Mouse (Mus musculus) forebrain, embryonic 13.5 days (tissue): ENCODE measurements around the gene Sde2. TPM values are rescaled to one million over a fixed set of nuclear protein-coding genes. Genes with fewer than 3 reads are reported as not detected.

Experiments
- ATAC-seq: fragments of 200-750 bp; cut with Nextera tagmentation; 2 replicates; pipeline ENCODE4 v1.8.0; 2017
- H3K27ac ChIP-seq: fragments of 300-500 bp; sonication (generic); 2 replicates; pipeline ENCODE4 v1.5.1; 2015; ENCODE audit warnings: inconsistent platforms, mild to moderate bottlenecking, moderate library complexity
- H3K27me3 ChIP-seq: fragments of 300-500 bp; sonication (generic); 2 replicates; pipeline ENCODE4 v1.6.1; 2015; ENCODE audit warnings: mild to moderate bottlenecking, inconsistent platforms
- H3K36me3 ChIP-seq: fragments of 300-500 bp; sonication (generic); 2 replicates; pipeline ENCODE4 v1.6.1; 2015; ENCODE audit warnings: mild to moderate bottlenecking, inconsistent platforms; ENCODE audit not compliant: poor library complexity, severe bottlenecking
- H3K4me1 ChIP-seq: fragments of 300-500 bp; sonication (generic); 2 replicates; pipeline ENCODE4 v1.6.1; 2015; ENCODE audit warnings: inconsistent platforms
- H3K4me2 ChIP-seq: fragments of 300-500 bp; sonication (generic); 2 replicates; pipeline ENCODE4 v1.6.1; 2015; ENCODE audit warnings: inconsistent platforms, mild to moderate bottlenecking, moderate library complexity
- H3K4me3 ChIP-seq: fragments of 300-500 bp; sonication (generic); 2 replicates; pipeline ENCODE4 v1.5.1; 2015; ENCODE audit warnings: mild to moderate bottlenecking, inconsistent platforms
- H3K9ac ChIP-seq: fragments of 300-500 bp; sonication (generic); 2 replicates; pipeline ENCODE4 v1.6.1; 2015; ENCODE audit warnings: mild to moderate bottlenecking, inconsistent platforms
- H3K9me3 ChIP-seq: fragments of 300-500 bp; sonication (generic); replicated peaks from 2 replicates; pipeline ENCODE4 v1.6.1; 2016; ENCODE audit warnings: inconsistent platforms
- WGBS: fragments of 180-500 bp; shearing (Covaris S2); methylation state at CpG from one replicate; pipeline ENCODE4 v1.1.7; 2015; 5-methylcytosine and 5-hydroxymethylcytosine counted together
- polyA plus RNA-seq: library from polyadenylated mRNA; unstranded; fragments of >200 nt; fragmentation: Nextera tagmentation; extraction: Ambion mirVana; gene quantifications from 2 replicates; pipeline ENCODE4 v1.2.1, GENCODE M21; 2015

The Sde2 gene
- polyA plus RNA-seq, 1 experiment from 2014 or later, result 32.7 TPM

DNA sequence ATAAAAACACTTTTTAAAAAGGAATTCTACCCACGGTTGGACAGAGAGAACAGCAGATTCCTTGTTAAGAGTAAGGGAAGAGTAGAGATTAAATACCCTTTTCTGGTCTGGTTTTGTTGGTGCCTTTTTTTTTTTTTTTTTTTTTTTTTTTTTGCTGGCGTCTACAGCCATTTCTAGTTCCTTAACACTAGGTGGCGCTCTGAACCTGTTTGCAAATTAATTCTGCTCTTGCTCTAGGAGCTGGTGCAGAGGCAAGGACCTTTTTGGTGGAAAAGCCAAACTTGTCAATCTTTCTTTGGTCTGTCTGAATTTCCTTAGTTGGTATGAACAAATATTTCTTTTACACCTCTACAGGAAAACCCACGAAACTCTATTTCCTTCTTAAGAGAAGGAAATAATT lies 50.2 kb downstream of the Sde2 start:
- Histone ChIP-seq H3K4me1 (peaks cover 20% of the 10 kb centered on the region), H3K27ac (no peak overlapping the region), H3K4me2 (no peak overlapping the region), H3K9me3 (no peaks in the 10 kb centered on the region), H3K36me3 (peaks cover 3% of the 10 kb centered on the region), H3K27me3 (0 out of 2 replicates have a peak, but pooled peaks cover 2% of the 10 kb centered on the region), H3K4me3 (no peak overlapping the region), H3K9ac (no peak overlapping the region)
- no peak for ATAC-seq
- 2% methylated on average over 4 of the region's 4 CpGs for WGBS

- Histone ChIP-seq H3K27me3 (no peaks in the 10 kb centered on the region), H3K9me3 (no peaks in the 10 kb centered on the region), H3K36me3 (peaks cover 21% of the 10 kb centered on the region), H3K4me1 (peaks cover 26% of the 10 kb centered on the region), H3K4me3 (no peak overlapping the region), H3K27ac (no peak overlapping the region), H3K4me2 (no peak overlapping the region), H3K9ac (no peak overlapping the region)
- 39% methylated on average over 5 of the region's 5 CpGs for WGBS
- no peak for ATAC-seq
Measured at GRCm38 (mm10) chr1:180902915-180903314, 52.0 kb downstream of the Sde2 start.

DNA sequence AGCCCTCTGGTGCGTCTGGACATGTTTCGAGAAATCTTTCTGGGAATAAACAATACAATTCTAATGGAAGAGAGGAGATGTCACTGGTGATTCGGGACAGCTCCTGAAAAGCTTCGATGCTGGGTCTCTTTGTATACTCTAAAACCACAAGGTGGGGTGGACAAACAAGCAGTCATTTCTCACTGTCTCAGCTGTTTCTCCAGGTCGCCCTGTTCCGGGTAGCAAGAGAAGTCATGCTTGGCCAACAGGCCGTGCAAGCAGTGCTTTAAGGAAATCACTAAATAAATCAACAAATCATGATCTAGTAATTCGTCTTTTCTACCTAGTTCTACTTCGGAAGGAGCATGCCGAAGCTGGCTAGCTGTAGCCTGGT lies 52.7 kb downstream of the Sde2 start:
- peak overlapping the region; percentile 92 for H3K4me2 ChIP-seq
- ATAC-seq, result no peak
- peak overlapping the region; percentile 49; the same call in 1 of the 2 replicates for H3K27ac ChIP-seq
- H3K9me3 ChIP-seq, result no peaks in the 10 kb centered on the region
- peak overlapping the region; percentile 95 for H3K9ac ChIP-seq
- 36% methylated on average over 10 of the region's 10 CpGs for WGBS
- peak overlapping the region; percentile 88 for H3K4me3 ChIP-seq
- peaks cover 26% of the 10 kb centered on the region for H3K4me1 ChIP-seq
- H3K27me3 ChIP-seq, result no peaks in the 10 kb centered on the region
- H3K36me3 ChIP-seq, result peaks cover 29% of the 10 kb centered on the region

DNA sequence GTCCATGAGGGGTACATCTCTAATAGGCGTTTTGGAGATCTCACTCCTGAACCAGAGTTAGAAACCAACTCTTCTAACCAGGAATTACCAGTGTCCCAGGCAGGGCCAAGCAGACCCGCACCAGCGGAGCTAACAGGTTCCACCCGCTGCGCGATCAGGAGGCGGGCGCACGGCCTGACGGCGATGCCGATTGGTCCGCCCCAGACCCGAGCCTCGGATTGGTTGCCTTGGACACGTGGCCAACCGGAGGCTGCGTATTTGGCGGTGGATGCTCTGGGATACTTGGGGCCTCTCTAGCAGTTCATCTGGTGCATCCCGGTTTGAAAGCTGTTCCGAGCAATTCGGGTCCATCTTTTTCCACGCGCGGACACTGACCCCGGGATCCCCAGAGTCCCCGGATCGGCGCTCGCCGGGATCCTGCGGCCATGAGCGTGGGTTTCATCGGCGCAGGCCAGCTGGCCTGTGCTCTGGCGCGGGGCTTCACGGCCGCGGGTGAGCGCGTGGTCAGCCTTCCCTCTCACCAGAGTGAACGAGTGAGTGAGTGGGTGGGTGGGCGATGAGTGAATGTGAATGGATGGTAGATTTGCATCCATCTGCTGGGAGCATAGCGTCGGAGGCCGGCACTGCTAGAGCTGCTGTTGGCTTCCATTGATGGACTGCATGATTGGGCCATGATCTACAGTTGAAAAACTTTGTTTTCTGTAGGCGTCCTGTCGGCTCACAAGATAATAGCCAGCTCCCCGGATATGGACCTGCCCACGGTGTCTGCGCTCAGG lies 53.3 kb downstream of the Sde2 start, which contains the start of gene Pycr2:
TSS of gene Pycr2 (plus strand) at position 255 of the 776 bp plus-strand sequence.
- H3K27me3 ChIP-seq, result no peaks in the 10 kb centered on the region
- peak within 1 kb of the TSS; percentile 78 for H3K27ac ChIP-seq
- ATAC-seq, result peak; percentile 99
- peaks cover 34% of the 10 kb centered on the region for H3K36me3 ChIP-seq
- under 1% methylated on average over 52 of the region's 52 CpGs for WGBS
- peak within 1 kb of the TSS; percentile 95 for H3K9ac ChIP-seq
- peak within 1 kb of the TSS; percentile 92 for H3K4me2 ChIP-seq
- no peaks in the 10 kb centered on the region for H3K9me3 ChIP-seq
- peaks cover 26% of the 10 kb centered on the region for H3K4me1 ChIP-seq
- H3K4me3 ChIP-seq, result peak within 1 kb of the TSS; percentile 88

GRCm38 (mm10) chr1:180904815-180905080 lies 53.8 kb downstream of the Sde2 start:
- Histone ChIP-seq H3K4me2 (peak overlapping the region; percentile 92), H3K4me3 (peak overlapping the region; percentile 88), H3K27me3 (no peaks in the 10 kb centered on the region), H3K9me3 (no peaks in the 10 kb centered on the region), H3K4me1 (peaks cover 26% of the 10 kb centered on the region), H3K36me3 (peaks cover 36% of the 10 kb centered on the region), H3K27ac (peak overlapping the region; percentile 78), H3K9ac (peak overlapping the region; percentile 95)
- 0 out of 2 replicates have a peak, but pooled peaks have one; percentile 3 for ATAC-seq
- WGBS, result 2% methylated on average over 5 of the region's 5 CpGs

DNA sequence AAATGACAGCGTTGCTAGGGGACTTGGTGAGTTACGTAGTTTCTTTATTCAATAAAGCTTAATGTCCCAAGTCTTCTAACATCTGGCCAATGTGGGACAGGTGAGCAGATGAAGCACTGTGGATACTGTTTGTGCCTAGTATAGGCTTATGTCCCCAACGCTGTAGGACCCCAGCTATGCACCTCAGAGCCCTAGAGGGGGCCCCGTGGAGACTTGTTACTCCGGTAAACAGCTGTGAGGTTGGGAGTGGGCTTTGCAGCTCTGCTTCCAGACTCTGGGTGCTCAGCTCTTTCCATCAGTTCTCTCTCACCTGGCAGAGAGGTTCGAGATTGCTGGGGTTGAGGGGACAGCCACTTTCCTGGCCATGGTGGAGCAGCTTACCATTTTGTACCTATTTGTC lies 54.4 kb downstream of the Sde2 start:
- no peak for ATAC-seq
- no peaks in the 10 kb centered on the region for H3K27me3 ChIP-seq
- no peak overlapping the region for H3K27ac ChIP-seq
- H3K4me3 ChIP-seq, result peak overlapping the region; percentile 88
- peaks cover 26% of the 10 kb centered on the region for H3K4me1 ChIP-seq
- no peaks in the 10 kb centered on the region for H3K9me3 ChIP-seq
- peak overlapping the region; percentile 92 for H3K4me2 ChIP-seq
- peaks cover 36% of the 10 kb centered on the region for H3K36me3 ChIP-seq
- 68% methylated on average over 6 of the region's 6 CpGs for WGBS
- peak overlapping the region; percentile 95 for H3K9ac ChIP-seq

GRCm38 (mm10) chr1:180905876-180906275 lies 54.9 kb downstream of the Sde2 start:
- 95% methylated on average over 17 of the region's 17 CpGs for WGBS
- Histone ChIP-seq H3K4me2 (peak overlapping the region; percentile 92), H3K27me3 (no peaks in the 10 kb centered on the region), H3K4me1 (peaks cover 26% of the 10 kb centered on the region), H3K4me3 (peak overlapping the region; percentile 88; the same call in 1 of the 2 replicates), H3K36me3 (peaks cover 36% of the 10 kb centered on the region), H3K9ac (peak overlapping the region; percentile 95), H3K27ac (no peak overlapping the region), H3K9me3 (no peaks in the 10 kb centered on the region)
- no peak for ATAC-seq

- H3K4me3 ChIP-seq, result no peak overlapping the region
- H3K4me2 ChIP-seq, result no peak overlapping the region
- no peaks in the 10 kb centered on the region for H3K9me3 ChIP-seq
- H3K9ac ChIP-seq, result no peak overlapping the region
- WGBS, result 94% methylated on average over 24 of the region's 24 CpGs
- H3K36me3 ChIP-seq, result peaks cover 36% of the 10 kb centered on the region
- no peak overlapping the region for H3K27ac ChIP-seq
- H3K27me3 ChIP-seq, result no peaks in the 10 kb centered on the region
- peaks cover 26% of the 10 kb centered on the region for H3K4me1 ChIP-seq
- ATAC-seq, result no peak
Measured at GRCm38 (mm10) chr1:180906461-180907147, 55.7 kb downstream of the Sde2 start.

- Histone ChIP-seq H3K4me2 (no peak overlapping the region), H3K36me3 (peaks cover 32% of the 10 kb centered on the region), H3K27me3 (no peaks in the 10 kb centered on the region), H3K4me3 (no peak overlapping the region), H3K9ac (no peak overlapping the region), H3K4me1 (peaks cover 9% of the 10 kb centered on the region), H3K27ac (no peak overlapping the region), H3K9me3 (no peaks in the 10 kb centered on the region)
- 58% methylated on average over 8 of the region's 8 CpGs for WGBS
- ATAC-seq, result no peak
Measured at GRCm38 (mm10) chr1:180911138-180911537, 60.2 kb downstream of the Sde2 start.

DNA sequence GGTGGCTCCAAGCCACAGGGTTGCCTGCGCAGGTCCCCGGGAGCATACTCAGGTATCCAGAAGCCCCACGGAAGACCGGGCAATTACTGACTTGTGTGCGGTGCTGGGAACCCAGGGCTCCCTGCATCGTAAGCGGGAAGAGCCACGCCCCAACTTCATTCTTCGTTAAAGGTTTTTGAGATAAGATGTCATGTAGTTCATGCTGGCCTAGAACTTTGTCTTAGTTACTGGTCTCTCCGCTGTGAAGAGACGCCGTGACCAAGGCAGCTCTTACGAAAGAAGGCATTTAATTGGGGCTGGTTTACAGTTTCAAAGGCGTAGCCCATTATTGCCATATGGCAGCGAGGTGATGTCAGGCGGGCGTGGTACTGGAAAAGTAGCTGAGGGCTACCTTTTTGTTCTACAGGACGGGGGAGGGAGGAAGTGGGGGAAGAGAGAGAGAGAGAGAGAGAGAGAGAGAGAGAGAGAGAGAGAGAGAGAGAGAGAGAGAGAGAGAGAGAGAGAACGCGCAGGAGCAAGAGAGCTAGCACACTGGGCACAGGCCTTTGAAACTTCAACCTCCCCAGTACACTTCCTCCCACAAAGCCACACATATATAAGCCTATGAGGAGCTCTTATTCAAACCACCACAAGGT lies 60.8 kb downstream of the Sde2 start:
- H3K27me3 ChIP-seq, result no peaks in the 10 kb centered on the region
- H3K4me3 ChIP-seq, result no peak overlapping the region
- 57% methylated on average over 20 of the region's 20 CpGs for WGBS

GRCm38 (mm10) chr1:180912792-180913191 lies 61.9 kb downstream of the Sde2 start:
- H3K27ac ChIP-seq, result no peak overlapping the region
- peaks cover 16% of the 10 kb centered on the region for H3K36me3 ChIP-seq
- no peak overlapping the region for H3K4me3 ChIP-seq
- H3K9ac ChIP-seq, result no peak overlapping the region
- ATAC-seq, result no peak
- no peak overlapping the region for H3K4me2 ChIP-seq
- no peaks in the 10 kb centered on the region for H3K9me3 ChIP-seq
- WGBS, result 80% methylated on average over 5 of the region's 5 CpGs
- peaks cover 4% of the 10 kb centered on the region for H3K4me1 ChIP-seq
- no peaks in the 10 kb centered on the region for H3K27me3 ChIP-seq

More for the DNA sequence above, 60.8 kb downstream of the Sde2 start:
- H3K27ac ChIP-seq, result no peak overlapping the region
- ATAC-seq, result no peak
- H3K9me3 ChIP-seq, result no peaks in the 10 kb centered on the region
- H3K36me3 ChIP-seq, result peaks cover 26% of the 10 kb centered on the region
- H3K4me2 ChIP-seq, result peak overlapping the region; percentile 13; the same call in 1 of the 2 replicates
- peaks cover 4% of the 10 kb centered on the region for H3K4me1 ChIP-seq
- no peak overlapping the region for H3K9ac ChIP-seq

DNA sequence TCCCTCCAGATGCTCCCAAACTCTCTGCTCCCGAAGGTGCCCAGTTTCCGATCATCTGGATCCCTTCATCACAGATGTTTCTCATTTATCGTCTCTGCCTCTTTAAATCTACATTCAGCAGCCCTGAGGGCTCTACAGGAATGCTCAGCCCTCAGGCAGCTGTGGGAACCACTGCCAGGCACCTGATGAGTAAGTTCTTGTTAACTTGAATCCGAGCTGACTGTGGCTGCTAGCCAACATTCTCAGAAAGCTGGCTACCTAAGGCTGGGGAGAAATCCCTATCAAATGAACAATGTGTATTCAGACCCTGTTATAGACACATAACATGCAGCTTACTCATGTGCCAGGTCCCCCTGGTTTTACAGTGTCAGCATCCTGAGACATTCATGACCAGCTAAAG lies 62.9 kb downstream of the Sde2 start:
- Histone ChIP-seq H3K36me3 (peaks cover 5% of the 10 kb centered on the region), H3K4me1 (peaks cover 4% of the 10 kb centered on the region), H3K4me2 (no peak overlapping the region), H3K9ac (no peak overlapping the region), H3K9me3 (no peaks in the 10 kb centered on the region), H3K27me3 (no peaks in the 10 kb centered on the region), H3K27ac (no peak overlapping the region), H3K4me3 (no peak overlapping the region)
- ATAC-seq, result no peak
- 66% methylated on average over 4 of the region's 4 CpGs for WGBS
